Mouse (Mus musculus) heart, embryonic 11.5 days (tissue): ENCODE measurements at regions not wholly inside any gene's neighbourhood (a gene's known extent, or its start where the extent isn't known, plus 50 kb on each side); places are given as distances from the start of the nearest gene placed in this dataset.

ENCODE experiments used
- ATAC-seq: fragments of 200-750 bp; cut with Nextera tagmentation; replicated peaks from 2 replicates; pipeline ENCODE4 v1.8.0; 2017; ENCODE audit warnings: moderate library complexity; ENCODE audit not compliant: insufficient number of reproducible peaks, low FRiP score, low TSS enrichment
- H3K27ac ChIP-seq: fragments of 300-500 bp; sonication (generic); 2 replicates; pipeline ENCODE4 v1.5.1; 2014; ENCODE audit warnings: mild to moderate bottlenecking, low read depth, low read length
- H3K27me3 ChIP-seq: fragments of 300-500 bp; sonication (generic); 2 replicates; pipeline ENCODE4 v1.6.1; 2014; ENCODE audit warnings: mild to moderate bottlenecking, low read length, mixed read lengths; ENCODE audit not compliant: control insufficient read depth, insufficient read depth
- H3K36me3 ChIP-seq: fragments of 300-500 bp; sonication (generic); 2 replicates; pipeline ENCODE4 v1.6.1; 2014; ENCODE audit warnings: mild to moderate bottlenecking, low read length, moderate library complexity, mixed read lengths; ENCODE audit not compliant: control insufficient read depth, insufficient read depth
- H3K4me1 ChIP-seq: fragments of 300-500 bp; sonication (generic); 2 replicates; pipeline ENCODE4 v1.6.1; 2014; ENCODE audit warnings: low read length; ENCODE audit not compliant: control insufficient read depth, insufficient read depth
- H3K4me2 ChIP-seq: fragments of 300-500 bp; sonication (generic); 2 replicates; pipeline ENCODE4 v1.6.1; 2014; ENCODE audit warnings: mild to moderate bottlenecking, moderate library complexity
- H3K4me3 ChIP-seq: fragments of 300-500 bp; sonication (generic); 2 replicates; pipeline ENCODE4 v1.5.1; 2014; ENCODE audit warnings: low read depth, low read length
- H3K9ac ChIP-seq: fragments of 300-500 bp; sonication (generic); 2 replicates; pipeline ENCODE4 v1.6.1; 2014; ENCODE audit warnings: mild to moderate bottlenecking, low read depth, low read length, moderate library complexity
- H3K9me3 ChIP-seq: fragments of 300-500 bp; sonication (generic); replicated peaks from 2 replicates; pipeline ENCODE4 v1.6.1; 2016; ENCODE audit warnings: low read length; ENCODE audit not compliant: control insufficient read depth
- WGBS: fragments of 180-500 bp; shearing (Covaris S2); extraction: QIAGEN DNeasy Blood & Tissue Kit; methylation state at CpG from one replicate; pipeline ENCODE4 v1.1.7; 2014; ENCODE audit not compliant: insufficient replicate concordance; 5-methylcytosine and 5-hydroxymethylcytosine counted together

- H3K9ac ChIP-seq = no peak overlapping the region
- no peaks in the 10 kb centered on the region for H3K36me3 ChIP-seq
- peaks cover 3% of the 10 kb centered on the region; the same call in 1 of the 2 replicates for H3K4me1 ChIP-seq
- 38% methylated on average over 4 of the region's 4 CpGs for WGBS
- 0 out of 2 replicates have a peak overlapping the region, but pooled peaks have one; percentile 3 for H3K4me2 ChIP-seq
- H3K27me3 ChIP-seq = no peaks in the 10 kb centered on the region
- H3K9me3 ChIP-seq = no peaks in the 10 kb centered on the region
- no peak overlapping the region for H3K4me3 ChIP-seq
- ATAC-seq = no peak
- no peak overlapping the region for H3K27ac ChIP-seq
These were observed 83.9 kb downstream of the Bbs10 start for GRCm38 (mm10) chr10:111382206-111382930.

GRCm38 (mm10) chr10:111385561-111385960 lies 87.1 kb downstream of the Bbs10 start:
- Histone ChIP-seq H3K9me3 (no peaks in the 10 kb centered on the region), H3K36me3 (no peaks in the 10 kb centered on the region), H3K27ac (no peak overlapping the region), H3K4me2 (no peak overlapping the region), H3K4me3 (no peak overlapping the region), H3K4me1 (peaks cover 17% of the 10 kb centered on the region), H3K27me3 (no peaks in the 10 kb centered on the region), H3K9ac (no peak overlapping the region)
- WGBS = 71% methylated on average over 9 of the region's 9 CpGs
- no peak for ATAC-seq

- H3K27ac ChIP-seq = no peak overlapping the region
- H3K9ac ChIP-seq = no peak overlapping the region
- no peaks in the 10 kb centered on the region for H3K36me3 ChIP-seq
- H3K4me1 ChIP-seq = peaks cover 18% of the 10 kb centered on the region
- no peaks in the 10 kb centered on the region for H3K9me3 ChIP-seq
- no peak for ATAC-seq
- no peak overlapping the region for H3K4me3 ChIP-seq
- H3K27me3 ChIP-seq = no peaks in the 10 kb centered on the region
- peak overlapping the region; percentile 16; the same call in 1 of the 2 replicates for H3K4me2 ChIP-seq
- 47% methylated on average over 18 of the region's 18 CpGs for WGBS
These were observed 85.0 kb upstream of the Nap1l1 start for GRCm38 (mm10) chr10:111387869-111388538.

- Histone ChIP-seq H3K36me3 (no peaks in the 10 kb centered on the region), H3K27me3 (no peaks in the 10 kb centered on the region), H3K4me3 (no peak overlapping the region), H3K4me2 (no peak overlapping the region), H3K9ac (no peak overlapping the region), H3K4me1 (peaks cover 18% of the 10 kb centered on the region), H3K27ac (no peak overlapping the region), H3K9me3 (no peaks in the 10 kb centered on the region)
- WGBS = 77% methylated on average over 12 of the region's 12 CpGs
- no peak for ATAC-seq
These were observed 84.3 kb upstream of the Nap1l1 start for GRCm38 (mm10) chr10:111388545-111389320.

GRCm38 (mm10) chr10:111389890-111390289 lies 83.1 kb upstream of the Nap1l1 start:
- no peak overlapping the region for H3K9ac ChIP-seq
- peak overlapping the region; percentile 57 for H3K27ac ChIP-seq
- H3K36me3 ChIP-seq = no peaks in the 10 kb centered on the region
- no peaks in the 10 kb centered on the region for H3K27me3 ChIP-seq
- peak; percentile 77 for ATAC-seq
- no peaks in the 10 kb centered on the region for H3K9me3 ChIP-seq
- H3K4me1 ChIP-seq = peaks cover 18% of the 10 kb centered on the region
- 23% methylated on average over 9 of the region's 9 CpGs for WGBS
- peak overlapping the region; percentile 35 for H3K4me2 ChIP-seq
- no peak overlapping the region for H3K4me3 ChIP-seq

GRCm38 (mm10) chr10:111394421-111394820 lies 78.6 kb upstream of the Nap1l1 start:
- no peak for ATAC-seq
- H3K4me3 ChIP-seq = no peak overlapping the region
- H3K9ac ChIP-seq = no peak overlapping the region
- H3K36me3 ChIP-seq = no peaks in the 10 kb centered on the region
- H3K4me2 ChIP-seq = no peak overlapping the region
- no peak overlapping the region for H3K27ac ChIP-seq
- 90% methylated on average over 9 of the region's 9 CpGs for WGBS
- H3K27me3 ChIP-seq = no peaks in the 10 kb centered on the region
- peaks cover 11% of the 10 kb centered on the region for H3K4me1 ChIP-seq
- no peaks in the 10 kb centered on the region for H3K9me3 ChIP-seq

- WGBS = 91% methylated on average over 6 of the region's 6 CpGs
- H3K27ac ChIP-seq = no peak overlapping the region
- H3K4me2 ChIP-seq = no peak overlapping the region
- H3K27me3 ChIP-seq = no peaks in the 10 kb centered on the region
- no peak overlapping the region for H3K4me3 ChIP-seq
- H3K4me1 ChIP-seq = no peaks in the 10 kb centered on the region
- ATAC-seq = no peak
- no peaks in the 10 kb centered on the region for H3K36me3 ChIP-seq
- no peak overlapping the region for H3K9ac ChIP-seq
- no peaks in the 10 kb centered on the region for H3K9me3 ChIP-seq
These were observed 68.0 kb upstream of the Nap1l1 start for GRCm38 (mm10) chr10:111405071-111405470.

- Histone ChIP-seq H3K9me3 (no peaks in the 10 kb centered on the region), H3K27ac (no peak overlapping the region), H3K27me3 (no peaks in the 10 kb centered on the region), H3K9ac (no peak overlapping the region), H3K4me1 (no peaks in the 10 kb centered on the region), H3K4me2 (no peak overlapping the region), H3K4me3 (no peak overlapping the region), H3K36me3 (no peaks in the 10 kb centered on the region)
- ATAC-seq = no peak
- 74% methylated on average over 3 of the region's 3 CpGs for WGBS
These were observed 64.1 kb upstream of the Nap1l1 start for GRCm38 (mm10) chr10:111408887-111409286.
